Mouse (Mus musculus) erythroblast, embryonic 14.5 days (primary cell): ENCODE data around the gene Oprm1.

ENCODE experiments used
- GATA1 ChIP-seq: IDR thresholded peaks from 2 replicates; pipeline ENCODE4 v1.6.1; 2012; ENCODE audit warnings: low read length, inconsistent platforms, mixed read lengths
- TAL1 ChIP-seq: IDR thresholded peaks from 3 replicates; pipeline ENCODE4 v1.6.1; 2012; ENCODE audit warnings: low read length, inconsistent platforms, mixed read lengths

DNA sequence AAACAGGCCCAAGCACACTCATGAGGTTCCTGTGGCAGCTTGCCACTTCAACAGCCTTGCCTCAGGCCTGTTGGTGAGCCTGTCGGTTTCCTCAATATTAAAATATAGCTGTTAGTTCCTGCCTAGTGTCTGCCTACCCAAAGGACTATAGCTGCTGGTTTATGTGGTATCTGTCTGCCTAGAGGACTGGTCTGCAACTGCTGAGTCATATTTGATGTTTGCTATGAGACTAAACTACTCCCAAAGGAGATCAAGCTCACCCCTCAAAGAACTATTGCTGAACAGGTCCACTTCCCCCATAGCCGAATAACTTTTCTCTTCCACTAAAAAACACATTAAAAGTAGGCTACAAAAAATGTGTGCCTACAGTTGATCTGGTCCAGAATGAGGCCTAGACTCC, 315.9 kb downstream of the Oprm1 start:
- TF ChIP-seq GATA1 (no peak), TAL1 (no peak)
